Mouse (Mus musculus) layer of hippocampus, adult 11-12 months (tissue): Measurements from ENCODE around the gene Dgkb.

ENCODE experiments used
- DNase-seq: peaks from one replicate; pipeline ENCODE4 v3.0.0; 2022; ENCODE audit warnings: low spot score

Dgkb gene

GRCm38 (mm10) chr12:38594055-38594454 lies 776.5 kb downstream of the Dgkb start:
- peak; percentile 8 for DNase-seq

- DNase-seq: peak; percentile 3
These were observed 779.0 kb downstream of the Dgkb start for GRCm38 (mm10) chr12:38596416-38597062.

- peak; percentile 53 for DNase-seq
These were observed 780.6 kb downstream of the Dgkb start for GRCm38 (mm10) chr12:38598096-38598495.

- DNase-seq: peak; percentile 12
These were observed 782.8 kb downstream of the Dgkb start for GRCm38 (mm10) chr12:38600165-38600845.

GRCm38 (mm10) chr12:38608104-38608503 lies 790.6 kb downstream of the Dgkb start:
- no peak for DNase-seq

- DNase-seq: no peak
These were observed 850.7 kb downstream of the Dgkb start for GRCm38 (mm10) chr12:38668265-38668664.
